Mouse (Mus musculus): ENCODE results near the gene Cttnbp2.
A peak's percentile ranks its signal among the peaks of the same experiment; 100 is the strongest.

The Cttnbp2 gene

GRCm38 (mm10) chr6:18514480-18515352 is at the start of gene Cttnbp2:
TSS of gene Cttnbp2 (minus strand) at chr6:18514843.
- DNase-seq: peak; percentile 52

GRCm38 (mm10) chr6:18559019-18559418 is 44.4 kb upstream of the Cttnbp2 start:
- DNase-seq: no peak

GRCm38 (mm10) chr6:18547516-18548465 is 33.1 kb upstream of the Cttnbp2 start:
- DNase-seq: no peak

- DNase-seq: peak; percentile 84
Measured at GRCm38 (mm10) chr6:18543878-18544277, 29.2 kb upstream of the Cttnbp2 start.

GRCm38 (mm10) chr6:18540396-18540795 is 25.8 kb upstream of the Cttnbp2 start:
- no peak for DNase-seq

GRCm38 (mm10) chr6:18530394-18530793 is 15.8 kb upstream of the Cttnbp2 start:
- no peak for DNase-seq

- no peak for DNase-seq
Measured at GRCm38 (mm10) chr6:18517626-18518025, 3.0 kb upstream of the Cttnbp2 start.

GRCm38 (mm10) chr6:18513611-18514473 is 801 bp downstream of the Cttnbp2 start:
- DNase-seq: peak; percentile 11

GRCm38 (mm10) chr6:18511886-18512285 is 2.8 kb downstream of the Cttnbp2 start:
- DNase-seq: no peak

GRCm38 (mm10) chr6:18508036-18508435 is 6.6 kb downstream of the Cttnbp2 start:
- no peak for DNase-seq

GRCm38 (mm10) chr6:18499833-18500232 is 14.8 kb downstream of the Cttnbp2 start:
- DNase-seq: no peak

GRCm38 (mm10) chr6:18492977-18493376 is 21.7 kb downstream of the Cttnbp2 start:
- no peak for DNase-seq

GRCm38 (mm10) chr6:18492248-18492901 is 22.3 kb downstream of the Cttnbp2 start:
- DNase-seq: no peak

GRCm38 (mm10) chr6:18485087-18485486 is 29.6 kb downstream of the Cttnbp2 start:
- no peak for DNase-seq

- no peak for DNase-seq
Measured at GRCm38 (mm10) chr6:18484061-18484460, 30.6 kb downstream of the Cttnbp2 start.

- DNase-seq: no peak
Measured at GRCm38 (mm10) chr6:18482546-18482945, 32.1 kb downstream of the Cttnbp2 start.

GRCm38 (mm10) chr6:18481781-18482180 is 32.9 kb downstream of the Cttnbp2 start:
- DNase-seq: no peak

- no peak for DNase-seq
Measured at GRCm38 (mm10) chr6:18477313-18477930, 37.2 kb downstream of the Cttnbp2 start.

GRCm38 (mm10) chr6:18474983-18475382 is 39.7 kb downstream of the Cttnbp2 start:
- DNase-seq: no peak

GRCm38 (mm10) chr6:18474541-18474940 is 40.1 kb downstream of the Cttnbp2 start:
- DNase-seq: no peak

GRCm38 (mm10) chr6:18469206-18469605 is 45.4 kb downstream of the Cttnbp2 start:
- no peak for DNase-seq
